Mouse (Mus musculus): ENCODE results near the gene Sptssa.

Gene Sptssa

GRCm38 (mm10) chr12:54655292-54656038 lies 908 bp downstream of the Sptssa start:
- DNase-seq (ENCODE audit: low spot score in 2 of 2): no peak

GRCm38 (mm10) chr12:54654741-54655140 lies 1.6 kb downstream of the Sptssa start:
- no peak for DNase-seq (ENCODE audit: low spot score in 2 of 2)

- no peak for DNase-seq (ENCODE audit: low spot score in 2 of 2)
Measured at GRCm38 (mm10) chr12:54654141-54654540, 2.2 kb downstream of the Sptssa start.

GRCm38 (mm10) chr12:54652346-54652745 lies 4.0 kb downstream of the Sptssa start:
- DNase-seq (ENCODE audit: low spot score in 2 of 2): no peak

GRCm38 (mm10) chr12:54651820-54652219 lies 4.6 kb downstream of the Sptssa start:
- no peak for DNase-seq (ENCODE audit: low spot score in 2 of 2)

GRCm38 (mm10) chr12:54651158-54651557 lies 5.2 kb downstream of the Sptssa start:
- no peak for DNase-seq (ENCODE audit: low spot score in 2 of 2)

- DNase-seq (ENCODE audit: low spot score in 2 of 2): no peak
Measured at GRCm38 (mm10) chr12:54644947-54645346, 11.4 kb downstream of the Sptssa start.

- no peak for DNase-seq (ENCODE audit: low spot score in 2 of 2)
Measured at GRCm38 (mm10) chr12:54643320-54643892, 13.0 kb downstream of the Sptssa start.

- no peak for DNase-seq (ENCODE audit: low spot score in 2 of 2)
Measured at GRCm38 (mm10) chr12:54641374-54641773, 15.0 kb downstream of the Sptssa start.

GRCm38 (mm10) chr12:54640259-54640658 lies 16.1 kb downstream of the Sptssa start:
- no peak for DNase-seq (ENCODE audit: low spot score in 2 of 2)

- DNase-seq (ENCODE audit: low spot score in 2 of 2): no peak
Measured at GRCm38 (mm10) chr12:54637033-54637432, 19.3 kb downstream of the Sptssa start.

GRCm38 (mm10) chr12:54632141-54632540 lies 24.2 kb downstream of the Sptssa start:
- DNase-seq (ENCODE audit: low spot score in 2 of 2): no peak

- no peak for DNase-seq (ENCODE audit: low spot score in 2 of 2)
Measured at GRCm38 (mm10) chr12:54621942-54622341, 34.4 kb downstream of the Sptssa start.

- DNase-seq (ENCODE audit: low spot score in 2 of 2): no peak
Measured at GRCm38 (mm10) chr12:54620042-54620705, 36.2 kb downstream of the Sptssa start.

- DNase-seq (ENCODE audit: low spot score in 2 of 2): no peak
Measured at GRCm38 (mm10) chr12:54608988-54609387, 47.4 kb downstream of the Sptssa start.

GRCm38 (mm10) chr12:54605203-54605602 lies 51.2 kb downstream of the Sptssa start:
- DNase-seq (ENCODE audit: low spot score in 2 of 2): no peak

- no peak for DNase-seq (ENCODE audit: low spot score in 2 of 2)
Measured at GRCm38 (mm10) chr12:54603542-54604167, 52.7 kb downstream of the Sptssa start.

GRCm38 (mm10) chr12:54600482-54600881 lies 55.9 kb downstream of the Sptssa start:
- peak in 1 of 2 experiments; percentile 52 for DNase-seq (ENCODE audit: low spot score in 2 of 2)

- no peak for DNase-seq (ENCODE audit: low spot score in 2 of 2)
Measured at GRCm38 (mm10) chr12:54598358-54598757, 58.0 kb downstream of the Sptssa start.

GRCm38 (mm10) chr12:54596715-54597114 lies 59.7 kb downstream of the Sptssa start:
- no peak for DNase-seq (ENCODE audit: low spot score in 2 of 2)
